Mouse (Mus musculus) lung, postnatal 0 days (tissue): Measurements from ENCODE around the gene Tenm3. TPM values are rescaled to one million over a fixed set of nuclear protein-coding genes. Genes with fewer than 3 reads are reported as not detected.

Experiments
- ATAC-seq: fragments of 200-750 bp; cut with Nextera tagmentation; 2 replicates; pipeline ENCODE4 v1.8.0; 2017; ENCODE audit warnings: moderate library complexity
- DNase-seq: peaks from one replicate; pipeline ENCODE4 v3.0.0-alpha.2; 2016; ENCODE audit warnings: low spot score
- H3K27ac ChIP-seq: fragments of 300-500 bp; sonication (generic); 2 replicates; pipeline ENCODE4 v1.5.1; 2014; ENCODE audit warnings: antibody characterized with exemption, mild to moderate bottlenecking, low read length, mixed read lengths
- H3K27me3 ChIP-seq: fragments of 300-500 bp; sonication (generic); replicated peaks from 2 replicates; pipeline ENCODE4 v1.6.1; 2014; ENCODE audit warnings: low read length, mixed read lengths; ENCODE audit not compliant: insufficient read depth
- H3K36me3 ChIP-seq: fragments of 300-500 bp; sonication (generic); 2 replicates; pipeline ENCODE4 v1.6.1; 2014; ENCODE audit warnings: low read length, mixed read lengths; ENCODE audit not compliant: insufficient read depth
- H3K4me1 ChIP-seq: fragments of 300-500 bp; sonication (generic); 2 replicates; pipeline ENCODE4 v1.6.1; 2014; ENCODE audit warnings: antibody characterized with exemption, low read depth, low read length, mixed read lengths; ENCODE audit not compliant: insufficient read depth
- H3K4me2 ChIP-seq: fragments of 300-500 bp; sonication (generic); replicated peaks from 2 replicates; pipeline ENCODE4 v1.6.1; 2014; ENCODE audit warnings: low read depth, mild to moderate bottlenecking, low read length, moderate library complexity, mixed read lengths
- H3K4me3 ChIP-seq: fragments of 300-500 bp; sonication (generic); 2 replicates; pipeline ENCODE4 v1.5.1; 2014; ENCODE audit warnings: low read depth, low read length
- H3K9ac ChIP-seq: fragments of 300-500 bp; sonication (generic); replicated peaks from 2 replicates; pipeline ENCODE4 v1.6.1; 2014; ENCODE audit warnings: low read depth, mild to moderate bottlenecking
- H3K9me3 ChIP-seq: fragments of 300-500 bp; sonication (generic); 2 replicates; pipeline ENCODE4 v1.6.1; 2016; ENCODE audit warnings: low read length, mixed read lengths
- CTCF ChIP-seq: IDR thresholded peaks from 2 replicates; pipeline ENCODE4 v1.5.1; 2016; ENCODE audit warnings: antibody characterized with exemption, mild to moderate bottlenecking
- EP300 ChIP-seq: IDR thresholded peaks from 2 replicates; pipeline ENCODE4 v1.6.1; 2016; ENCODE audit warnings: antibody characterized with exemption, mild to moderate bottlenecking, control low read depth
- WGBS: fragments of 180-500 bp; shearing (Covaris S2); extraction: QIAGEN DNeasy Blood & Tissue Kit; methylation state at CpG from one replicate; pipeline ENCODE4 v1.1.7; 2014; 5-methylcytosine and 5-hydroxymethylcytosine counted together
- polyA plus RNA-seq: library from polyadenylated mRNA; unstranded; fragments of >200 nt; fragmentation: Nextera tagmentation; extraction: Ambion mirVana; gene quantifications from 2 replicates; pipeline ENCODE4 v1.2.1, GENCODE M21; 2015

The Tenm3 gene
- polyA plus RNA-seq, 1 experiment from 2014 or later = 0.78 TPM

GRCm38 (mm10) chr8:48439491-48439890 lies 404.3 kb downstream of the Tenm3 start:
- no peak for ATAC-seq
- H3K27me3 ChIP-seq = no peaks in the 10 kb centered on the region
- no peak overlapping the region for H3K4me2 ChIP-seq
- no peak overlapping the region for H3K4me3 ChIP-seq
- no peaks in the 10 kb centered on the region for H3K36me3 ChIP-seq
- H3K9ac ChIP-seq = no peak overlapping the region
- no peak for TF ChIP-seq EP300
- TF ChIP-seq CTCF = no peak
- WGBS = 67% methylated on average over 12 of the region's 12 CpGs
- no peak overlapping the region for H3K27ac ChIP-seq
- no peaks in the 10 kb centered on the region for H3K9me3 ChIP-seq
- no peaks in the 10 kb centered on the region for H3K4me1 ChIP-seq
- DNase-seq = no peak

GRCm38 (mm10) chr8:48437523-48438207 lies 406.1 kb downstream of the Tenm3 start:
- Histone ChIP-seq H3K4me2 (no peak overlapping the region), H3K9me3 (no peaks in the 10 kb centered on the region), H3K27me3 (no peaks in the 10 kb centered on the region), H3K4me1 (no peaks in the 10 kb centered on the region), H3K36me3 (no peaks in the 10 kb centered on the region), H3K9ac (no peak overlapping the region), H3K4me3 (no peak overlapping the region), H3K27ac (no peak overlapping the region)
- TF ChIP-seq EP300 = no peak
- TF ChIP-seq CTCF = no peak
- DNase-seq (no peak), ATAC-seq (no peak)
- 58% methylated on average over 16 of the region's 16 CpGs for WGBS

- H3K27ac ChIP-seq = no peak overlapping the region
- no peaks in the 10 kb centered on the region for H3K4me1 ChIP-seq
- 78% methylated on average over 11 of the region's 11 CpGs for WGBS
- H3K36me3 ChIP-seq = no peaks in the 10 kb centered on the region
- DNase-seq (no peak), ATAC-seq (no peak)
- no peaks in the 10 kb centered on the region for H3K9me3 ChIP-seq
- no peak overlapping the region for H3K9ac ChIP-seq
- H3K4me3 ChIP-seq = no peak overlapping the region
- H3K27me3 ChIP-seq = no peaks in the 10 kb centered on the region
- TF ChIP-seq CTCF (no peak), EP300 (no peak)
- no peak overlapping the region for H3K4me2 ChIP-seq
Observed at GRCm38 (mm10) chr8:48425101-48425500, 418.6 kb downstream of the Tenm3 start.

GRCm38 (mm10) chr8:48417714-48418113 lies 426.0 kb downstream of the Tenm3 start:
- H3K36me3 ChIP-seq = no peaks in the 10 kb centered on the region
- no peak overlapping the region for H3K4me3 ChIP-seq
- DNase-seq = no peak
- 83% methylated on average over 11 of the region's 11 CpGs for WGBS
- ATAC-seq = no peak
- H3K27ac ChIP-seq = no peak overlapping the region
- TF ChIP-seq CTCF (no peak), EP300 (no peak)
- no peaks in the 10 kb centered on the region for H3K9me3 ChIP-seq
- no peaks in the 10 kb centered on the region for H3K27me3 ChIP-seq
- no peaks in the 10 kb centered on the region for H3K4me1 ChIP-seq
- no peak overlapping the region for H3K9ac ChIP-seq
- H3K4me2 ChIP-seq = no peak overlapping the region

GRCm38 (mm10) chr8:48410916-48411315 lies 432.8 kb downstream of the Tenm3 start:
- Histone ChIP-seq H3K9me3 (no peaks in the 10 kb centered on the region), H3K4me3 (no peak overlapping the region), H3K4me1 (no peaks in the 10 kb centered on the region), H3K27ac (no peak overlapping the region), H3K36me3 (no peaks in the 10 kb centered on the region), H3K27me3 (no peaks in the 10 kb centered on the region), H3K4me2 (no peak overlapping the region), H3K9ac (no peak overlapping the region)
- no peak for TF ChIP-seq EP300
- no peak for TF ChIP-seq CTCF
- no peak for DNase-seq
- WGBS = 96% methylated on average over 8 of the region's 8 CpGs
- no peak for ATAC-seq

GRCm38 (mm10) chr8:48400572-48400972 lies 443.2 kb downstream of the Tenm3 start:
- DNase-seq (no peak), ATAC-seq (no peak)
- Histone ChIP-seq H3K9me3 (no peaks in the 10 kb centered on the region), H3K4me1 (no peaks in the 10 kb centered on the region), H3K9ac (no peak overlapping the region), H3K36me3 (no peaks in the 10 kb centered on the region), H3K4me3 (no peak overlapping the region), H3K27ac (no peak overlapping the region), H3K27me3 (no peaks in the 10 kb centered on the region), H3K4me2 (no peak overlapping the region)
- TF ChIP-seq CTCF = no peak
- TF ChIP-seq EP300 = no peak
- 71% methylated on average over 12 of the region's 12 CpGs for WGBS

GRCm38 (mm10) chr8:48385833-48386232 lies 457.9 kb downstream of the Tenm3 start:
- no peak overlapping the region for H3K27ac ChIP-seq
- no peaks in the 10 kb centered on the region for H3K27me3 ChIP-seq
- no peak overlapping the region for H3K9ac ChIP-seq
- WGBS = 75% methylated on average over 10 of the region's 10 CpGs
- H3K4me3 ChIP-seq = no peak overlapping the region
- DNase-seq (no peak), ATAC-seq (no peak)
- H3K4me2 ChIP-seq = no peak overlapping the region
- TF ChIP-seq CTCF (no peak), EP300 (no peak)
- H3K4me1 ChIP-seq = no peaks in the 10 kb centered on the region
- H3K9me3 ChIP-seq = no peaks in the 10 kb centered on the region
- H3K36me3 ChIP-seq = no peaks in the 10 kb centered on the region
